Mouse (Mus musculus): ENCODE measurements around the gene Ccnd1.

The Ccnd1 gene

DNA sequence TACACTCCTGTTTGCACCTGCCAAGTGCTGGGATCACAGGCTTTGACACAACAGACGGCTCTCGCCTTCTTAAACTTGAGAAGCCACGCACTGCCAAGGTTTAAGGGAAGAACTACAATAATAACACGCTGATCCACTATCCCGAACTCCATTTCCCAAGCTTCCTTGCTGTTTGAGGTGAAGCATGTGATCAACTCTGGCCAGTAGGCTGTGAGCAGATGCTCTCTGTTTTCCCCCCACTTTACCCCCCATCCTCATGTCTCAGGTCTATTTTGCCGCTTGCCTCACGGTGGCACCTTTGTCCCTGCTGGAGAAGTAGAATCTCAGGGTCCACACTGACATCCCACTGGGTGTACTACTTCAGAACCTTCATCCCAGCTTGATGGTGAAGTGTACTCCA lies 31.0 kb downstream of the Ccnd1 start:
- WGBS = 21% methylated on average over 7 of the region's 7 CpGs

DNA sequence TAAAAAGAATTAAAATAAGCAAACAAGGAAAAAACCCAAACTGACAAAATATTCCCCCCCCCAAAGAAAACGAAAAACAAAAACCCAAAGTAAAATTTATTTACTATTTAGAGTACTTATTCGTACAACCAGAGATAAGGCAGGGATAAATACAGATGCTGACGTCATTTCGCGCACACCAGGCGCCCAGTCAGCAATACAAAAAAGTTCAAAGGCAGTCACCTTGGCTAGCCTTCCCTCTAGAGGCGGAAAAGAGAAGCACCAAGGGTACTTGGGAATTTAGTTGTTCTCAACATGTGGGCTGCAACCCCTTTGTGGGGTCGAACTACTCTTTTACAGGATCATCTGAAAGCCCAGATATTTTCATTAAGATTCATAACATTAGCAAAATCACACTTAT lies 31.9 kb downstream of the Ccnd1 start:
- WGBS = 23% methylated on average over 8 of the region's 8 CpGs

DNA sequence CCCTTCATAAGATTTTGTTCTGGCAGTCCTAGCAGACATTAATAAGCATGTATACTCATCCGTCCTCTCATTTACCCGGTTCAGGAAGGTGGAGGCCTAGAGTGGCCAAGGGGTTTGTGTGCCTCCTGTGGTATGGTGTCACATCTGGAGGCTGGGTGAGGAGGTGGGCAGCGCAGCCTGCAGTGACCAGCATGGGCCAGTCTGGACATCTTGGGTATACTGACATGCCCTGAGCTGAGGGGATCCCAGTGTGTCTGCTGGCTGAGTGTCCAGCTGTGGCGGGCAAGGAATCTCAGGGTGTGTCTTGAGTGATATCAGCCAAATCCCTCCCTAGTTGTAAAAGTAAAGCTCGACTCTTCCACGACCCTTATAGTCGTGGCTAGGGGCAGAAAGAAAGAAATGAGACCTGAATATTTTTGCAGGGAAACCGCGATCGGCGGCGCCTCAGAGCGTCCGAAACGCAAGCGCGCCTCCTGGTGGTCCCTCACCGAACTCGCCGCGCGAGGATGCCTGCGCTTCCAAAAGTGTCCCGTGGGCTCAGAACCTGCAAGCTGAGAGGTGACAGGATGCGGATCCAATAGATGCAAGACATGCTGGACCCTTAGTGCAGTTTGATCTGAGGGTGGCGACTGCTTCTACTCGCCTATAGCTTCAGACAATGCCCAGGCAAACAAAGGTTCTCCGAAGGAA lies 32.9 kb downstream of the Ccnd1 start:
- WGBS = 10% methylated on average over 28 of the region's 28 CpGs

DNA sequence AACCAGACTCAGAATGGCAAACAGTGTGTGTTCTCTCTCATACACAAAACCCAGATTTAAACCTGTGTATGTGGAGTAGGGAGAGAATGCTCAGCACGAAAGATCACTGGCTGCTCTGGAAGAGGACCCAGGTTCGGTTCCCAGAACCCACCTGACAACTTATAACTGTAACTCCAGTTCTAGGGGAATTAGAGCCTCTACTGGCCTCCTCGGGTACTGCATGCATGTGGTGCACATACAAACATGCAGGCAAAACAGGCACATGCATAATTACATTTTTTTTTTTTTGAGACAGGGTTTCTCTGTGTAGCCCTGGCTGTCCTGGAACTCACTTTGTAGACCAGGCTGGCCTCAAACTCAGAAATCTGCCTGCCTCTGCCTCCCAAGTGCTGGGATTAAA lies 34.2 kb downstream of the Ccnd1 start:
- WGBS = 95% methylated on average over 3 of the region's 3 CpGs

DNA sequence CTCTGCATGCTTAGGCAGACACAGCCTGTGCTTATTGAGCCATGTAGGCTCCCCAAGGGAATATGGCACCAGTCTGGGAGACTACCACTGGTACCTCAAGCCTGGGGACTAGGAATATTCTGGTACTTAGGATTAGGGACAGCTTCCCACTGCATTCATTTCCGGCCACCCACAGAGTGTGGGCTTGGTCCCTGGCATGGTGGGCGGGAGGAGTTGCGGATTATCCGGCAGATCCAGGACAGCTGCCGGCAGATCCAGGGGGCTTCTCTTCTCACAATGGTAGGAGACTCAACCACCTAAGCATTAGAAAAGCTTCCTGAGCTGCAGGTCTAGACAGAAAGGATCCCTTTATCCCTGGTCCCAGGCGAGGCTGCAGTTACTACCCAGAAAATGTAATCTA lies 41.2 kb downstream of the Ccnd1 start:
- WGBS = 68% methylated on average over 6 of the region's 6 CpGs

DNA sequence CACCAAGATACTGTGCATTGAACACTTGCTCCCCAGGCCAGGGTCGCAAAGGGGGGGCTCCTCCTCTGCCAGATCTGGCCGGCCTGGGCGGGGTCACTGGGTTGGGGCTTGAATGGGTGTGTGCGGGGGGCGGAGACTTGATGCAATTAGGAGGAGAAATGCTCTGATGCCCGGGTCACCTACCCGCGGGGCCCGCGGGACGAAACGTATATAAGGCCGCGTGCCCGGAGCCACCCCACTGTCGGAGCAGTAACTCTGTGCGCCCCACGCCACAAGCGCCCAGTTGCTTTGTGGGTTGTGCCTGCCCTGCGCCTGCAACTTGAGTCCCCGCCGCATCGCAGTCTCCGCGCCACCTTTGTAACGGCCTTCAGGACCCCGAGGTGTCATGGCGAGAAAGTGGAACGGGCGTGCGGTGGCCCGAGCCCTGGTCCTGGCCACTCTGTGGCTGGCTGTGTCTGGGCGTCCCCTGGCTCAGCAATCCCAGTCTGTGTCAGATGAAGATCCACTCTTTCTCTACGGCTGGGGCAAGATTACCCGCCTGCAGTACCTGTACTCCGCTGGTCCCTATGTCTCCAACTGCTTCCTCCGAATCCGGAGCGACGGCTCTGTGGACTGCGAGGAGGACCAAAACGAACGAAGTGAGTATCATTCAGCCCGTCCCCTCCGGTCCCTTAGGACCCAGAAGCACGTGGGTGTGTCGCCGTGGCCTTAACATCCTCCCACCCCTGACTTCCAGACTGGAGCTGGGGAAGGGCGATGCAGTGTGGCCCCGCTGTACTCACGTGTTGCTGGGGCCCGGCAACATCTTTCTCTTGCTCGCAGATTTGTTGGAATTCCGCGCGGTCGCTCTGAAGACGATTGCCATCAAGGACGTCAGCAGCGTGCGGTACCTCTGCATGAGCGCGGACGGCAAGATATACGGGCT lies 43.2 kb downstream of the Ccnd1 start, which contains the start of gene Fgf15:
Fgf15 (plus strand) TSS at position 238 of the 925 bp plus-strand sequence.
- 2% methylated on average over 65 of the region's 65 CpGs for WGBS

DNA sequence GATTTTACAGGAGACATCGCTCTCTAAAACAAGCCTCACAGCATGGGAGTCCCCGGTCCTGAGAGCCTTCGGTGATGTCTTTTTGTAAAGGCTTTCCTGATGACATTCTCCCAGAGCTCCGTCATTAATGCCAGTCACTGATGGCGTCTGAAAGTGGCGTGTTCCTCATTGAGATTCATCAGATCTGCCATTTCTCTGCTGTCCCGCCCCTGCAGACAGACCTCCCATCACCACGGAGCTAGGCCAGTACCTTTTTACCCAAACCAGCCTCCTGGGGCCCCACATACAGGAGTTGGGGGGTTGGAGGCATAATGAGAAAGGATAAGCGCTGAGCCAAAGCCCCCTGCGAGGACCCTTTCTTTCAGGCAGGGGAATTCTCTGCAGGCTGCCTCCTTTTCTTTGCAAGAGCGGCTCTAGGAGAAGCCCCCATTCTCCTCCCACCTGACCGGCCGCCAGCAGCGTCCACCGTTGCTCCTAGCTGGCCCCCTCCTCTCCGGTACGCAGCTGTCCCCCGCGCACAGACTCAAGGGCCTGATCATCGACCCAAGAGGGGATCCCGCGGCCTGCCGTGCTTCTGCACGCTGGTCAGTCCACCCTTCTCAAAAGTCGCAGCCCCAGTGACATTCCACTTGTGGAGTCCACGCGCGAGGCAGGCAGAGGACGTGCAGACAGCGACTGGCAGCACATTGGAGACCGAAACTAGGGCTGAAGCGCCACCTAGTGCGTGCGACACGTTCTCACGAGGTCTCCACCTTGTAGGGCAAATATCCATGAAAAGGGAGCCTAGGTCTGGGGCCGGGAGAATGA lies 44.2 kb downstream of the Ccnd1 start:
- under 1% methylated on average over 37 of the region's 37 CpGs for WGBS

DNA sequence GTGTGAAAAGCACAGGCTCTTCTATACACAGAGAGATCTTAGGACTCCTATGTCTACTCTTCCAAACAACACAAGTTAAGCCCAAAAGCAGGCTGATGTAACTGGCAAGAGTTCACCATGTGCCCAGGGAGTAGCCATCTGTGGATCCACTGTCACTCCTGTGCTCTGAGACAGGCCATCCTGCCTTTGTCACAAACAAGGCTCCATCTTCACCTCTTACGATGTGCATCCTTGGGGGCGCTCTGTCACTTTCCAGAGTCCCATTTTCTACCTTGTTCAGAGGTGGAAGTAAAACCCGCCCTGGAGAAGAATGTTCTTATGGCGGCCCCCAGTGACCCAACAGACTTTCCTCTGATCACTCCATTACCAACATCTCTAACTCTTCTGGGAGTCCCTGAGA lies 45.0 kb downstream of the Ccnd1 start:
- WGBS = 3% methylated on average over 4 of the region's 4 CpGs

DNA sequence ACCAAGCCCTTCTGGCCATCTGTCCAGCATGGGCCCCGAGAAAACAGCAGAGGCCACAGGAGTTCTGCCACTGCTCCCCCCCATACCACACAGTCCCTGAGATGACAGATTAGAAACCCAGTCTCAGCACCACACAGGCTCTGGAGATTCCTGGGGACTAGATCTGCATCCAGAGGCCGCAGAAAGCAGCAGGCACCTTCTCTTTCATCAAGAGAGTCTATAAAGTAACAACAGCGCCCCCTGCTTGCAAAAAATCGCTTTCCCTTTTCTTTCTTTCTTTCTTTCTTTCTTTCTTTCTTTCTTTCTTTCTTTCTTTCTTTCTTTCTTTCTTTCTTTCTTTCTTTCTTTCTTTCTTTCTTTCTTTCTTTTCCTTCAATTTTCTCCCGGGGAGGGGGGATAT lies 45.5 kb downstream of the Ccnd1 start:
- WGBS = 14% methylated on average over 5 of the region's 5 CpGs

DNA sequence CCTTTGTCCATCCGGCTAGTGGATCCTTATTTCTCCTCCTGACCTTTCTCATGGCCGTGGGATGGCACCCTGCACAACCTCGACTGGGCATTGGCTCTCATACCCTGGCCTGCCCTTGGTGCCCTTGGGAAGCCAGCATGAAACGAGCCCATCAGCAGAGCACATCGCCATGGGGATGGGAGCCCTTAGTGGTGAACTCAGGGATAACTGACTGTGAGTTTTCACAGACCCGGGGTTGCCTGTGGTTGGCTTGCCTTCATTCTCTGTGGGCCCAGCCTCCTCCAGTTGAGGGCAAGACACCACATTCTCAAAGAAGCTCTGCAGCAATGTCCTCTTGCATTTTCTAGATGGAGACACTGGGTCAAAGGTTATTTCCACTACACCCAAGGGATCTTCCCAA lies 47.4 kb downstream of the Ccnd1 start:
- WGBS = 62% methylated on average over 6 of the region's 6 CpGs

DNA sequence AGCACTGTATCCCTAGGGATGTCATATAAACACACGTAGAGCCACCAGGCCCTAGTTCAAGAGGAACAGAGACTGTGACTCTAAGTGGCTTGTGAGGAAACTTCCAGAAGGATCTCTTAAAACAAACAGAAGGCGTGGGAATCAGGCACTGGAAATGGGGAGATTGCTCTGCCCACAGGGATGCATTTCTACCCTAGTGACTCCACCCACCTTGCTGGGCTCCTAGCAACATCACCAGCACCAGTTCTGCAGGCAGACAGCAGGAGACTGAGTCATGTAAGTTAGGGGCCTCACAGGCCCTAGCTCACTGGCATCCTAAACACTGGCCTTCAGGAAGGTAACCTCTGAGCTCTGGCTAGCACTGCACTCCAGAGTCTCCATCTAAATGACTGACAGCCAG lies 47.9 kb downstream of the Ccnd1 start:
- 78% methylated on average over 2 of the region's 2 CpGs for WGBS

DNA sequence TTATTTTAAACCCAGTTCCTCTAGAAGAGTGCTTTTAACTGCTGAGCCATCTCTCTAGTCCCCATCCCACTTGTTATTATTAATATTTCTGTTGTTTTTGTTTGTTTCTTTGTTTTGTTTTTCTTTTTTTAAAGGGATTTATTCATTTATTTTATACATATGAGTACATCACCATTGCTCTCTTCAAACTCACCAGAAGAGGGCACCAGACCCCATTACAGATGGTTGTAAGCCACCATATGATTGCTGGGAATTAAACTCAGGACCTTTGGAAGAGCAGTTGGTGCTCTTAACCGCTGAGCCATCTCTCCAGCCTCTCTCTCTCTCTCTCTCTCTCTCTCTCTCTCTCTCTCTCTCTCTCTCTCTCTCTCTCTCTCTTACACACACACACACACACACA lies 49.1 kb downstream of the Ccnd1 start:
- WGBS = 82% methylated on average over 1 of the region's 1 CpGs

DNA sequence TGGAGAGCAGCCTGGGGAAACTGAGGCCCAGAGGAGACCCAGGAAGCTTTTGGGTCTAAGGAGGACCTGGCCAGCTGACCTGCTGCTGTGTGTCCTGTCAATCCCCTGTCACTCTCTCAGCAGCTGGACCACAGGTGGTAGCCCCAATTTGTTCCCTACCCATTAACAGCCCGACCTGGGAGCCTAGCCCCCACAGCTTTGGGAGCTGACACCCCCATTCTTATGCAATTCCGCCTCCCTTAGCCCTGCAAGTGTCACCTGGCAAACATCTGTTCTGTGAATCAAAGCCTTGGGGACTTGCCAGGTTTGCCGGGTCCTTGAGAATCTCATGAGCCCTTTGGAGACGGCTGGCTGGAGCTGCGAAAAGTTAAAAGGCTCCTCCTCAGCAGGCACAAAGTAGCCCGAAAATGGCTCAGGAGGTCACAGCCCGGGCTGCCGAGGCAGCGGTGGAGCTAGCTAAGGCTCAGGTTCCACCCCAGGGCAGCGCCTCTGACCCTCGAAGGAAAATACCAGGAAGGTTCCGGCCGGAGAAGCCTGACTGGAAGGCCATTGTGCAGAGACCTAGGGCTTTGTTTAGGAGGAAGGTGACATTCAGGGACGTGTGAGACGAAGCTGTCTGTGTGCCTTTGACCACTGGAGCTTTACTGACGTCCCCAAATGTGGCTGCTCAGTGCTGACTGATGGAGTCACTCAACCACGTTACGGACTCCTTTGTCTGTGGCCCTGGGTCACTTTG lies 51.0 kb downstream of the Ccnd1 start:
- whole genome bisulfite sequencing = 32% methylated on average over 18 of the region's 18 CpGs

DNA sequence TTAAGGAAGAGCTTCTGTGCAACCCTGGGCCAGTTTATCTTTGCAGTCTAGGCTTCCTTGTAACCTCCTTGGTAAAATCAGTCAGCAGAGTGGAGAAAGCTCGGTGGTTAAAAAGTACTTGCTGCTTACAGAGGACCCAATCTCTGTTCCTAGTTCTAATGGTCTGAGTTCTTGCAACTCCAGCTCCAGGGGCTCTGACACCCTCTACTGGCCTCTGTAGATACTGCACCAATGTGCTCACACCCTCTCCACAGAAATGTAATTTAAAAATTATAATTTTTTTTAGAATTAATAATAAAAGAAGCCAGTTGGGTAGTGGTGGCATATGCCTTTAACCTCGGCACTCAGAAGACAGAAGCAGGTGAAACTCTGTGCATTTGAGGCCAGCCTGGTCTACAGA lies 52.1 kb downstream of the Ccnd1 start:
- WGBS = 84% methylated on average over 2 of the region's 2 CpGs

DNA sequence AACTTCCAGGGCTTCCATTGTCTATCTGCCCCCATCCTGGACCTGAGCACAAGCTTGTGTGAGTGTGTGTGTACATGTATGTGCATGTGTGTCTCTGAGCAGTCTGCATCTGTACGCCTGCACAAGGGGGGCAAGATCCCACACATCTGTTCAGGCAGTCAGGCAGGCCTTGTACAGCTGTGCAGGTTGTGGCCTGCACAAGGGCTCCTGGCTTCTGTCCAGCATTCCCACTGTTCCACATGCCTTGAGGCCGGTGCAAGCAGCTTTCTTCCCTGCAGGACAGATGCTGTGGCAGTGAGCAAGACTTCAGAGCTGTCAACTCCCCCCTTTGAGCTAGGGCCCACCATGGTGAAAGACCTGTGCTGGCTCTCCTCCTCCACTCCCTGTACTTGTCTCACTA lies 56.6 kb downstream of the Ccnd1 start:
- 70% methylated on average over 2 of the region's 2 CpGs for WGBS

Measured in cerebral cortex, adult 2 months (tissue).